Mouse (Mus musculus) ES-Bruce4 (cell line): ENCODE measurements around the gene Mef2c.

Experiments
- CTCF ChIP-seq: IDR thresholded peaks from one replicate; pipeline ENCODE4 v1.8.1; 2011; ENCODE audit warnings: low read depth, low read length
- EP300 ChIP-seq: IDR thresholded peaks from 2 replicates; pipeline ENCODE4 v1.6.1; 2011; ENCODE audit warnings: low read depth, low read length; ENCODE audit not compliant: insufficient read depth
- POLR2A ChIP-seq: IDR thresholded peaks from one replicate; pipeline ENCODE4 v1.8.1; 2011; ENCODE audit warnings: low read length; ENCODE audit not compliant: insufficient read depth

DNA sequence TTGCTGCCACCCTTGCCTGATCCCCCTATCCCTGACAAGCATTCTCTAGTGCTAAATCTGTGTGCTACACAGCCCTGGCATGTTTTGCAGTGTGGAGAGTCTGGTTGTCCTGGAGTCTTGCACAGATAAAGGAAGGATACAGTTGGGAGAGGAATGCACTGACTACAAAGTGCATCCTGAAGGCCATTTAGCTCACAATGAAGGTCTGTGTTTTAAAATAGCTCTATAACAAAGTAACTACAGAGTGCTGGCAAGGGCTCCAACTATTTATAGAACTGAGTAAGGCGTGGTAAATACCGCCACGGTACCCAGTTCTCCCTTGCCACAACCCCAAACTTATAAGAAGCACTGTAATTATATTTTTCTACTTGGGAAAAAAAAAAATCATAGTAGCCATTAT lies 61.9 kb downstream of the Mef2c start:
- TF ChIP-seq CTCF = no peak
- no peak for TF ChIP-seq EP300
- TF ChIP-seq POLR2A = no peak
